Mouse (Mus musculus): Measurements from ENCODE around the gene Sh2b2.

GRCm38 (mm10) chr5:136281351-136281750 lies 35.0 kb upstream of the Sh2b2 start:
- TF ChIP-seq POLR2A (IDR thresholded peaks at IDR 0.05; ENCODE audit: insufficient read length, low read depth) (no peak), MAX (IDR thresholded peaks at IDR 0.05; ENCODE audit: low read depth) (no peak), USF1 (IDR thresholded peaks at IDR 0.05; ENCODE audit: low read depth) (no peak), MYOG (IDR thresholded peaks at IDR 0.05; ENCODE audit: control insufficient read depth in 1 of 3, insufficient read depth in 1 of 3, insufficient read length in 2 of 3, low read depth in 2 of 3) (no peak), E2F4 (IDR thresholded peaks at IDR 0.05; ENCODE audit: insufficient read depth) (no peak), REST (IDR thresholded peaks at IDR 0.05; ENCODE audit: insufficient read depth, insufficient read length) (no peak)

All from myocyte (in vitro differentiated cells).